Mouse (Mus musculus) G1E (cell line): ENCODE measurements around the gene Casc3. TPM values are rescaled to one million over a fixed set of nuclear protein-coding genes. Genes with fewer than 3 reads are reported as not detected.

Experiments used
- ATAC-seq: 2 replicates; pipeline ENCODE4 v1.8.0; 2016; ENCODE audit warnings: mild to moderate bottlenecking; ENCODE audit not compliant: insufficient number of reproducible peaks, poor library complexity, low FRiP score, severe bottlenecking; ENCODE audit errors: extremely low read depth
- DNase-seq: peaks from one replicate; pipeline ENCODE4 v3.0.0; 2012; ENCODE audit warnings: low spot score
- H3K27me3 ChIP-seq: 2 replicates; pipeline ENCODE4 v1.6.1; 2012; ENCODE audit warnings: mild to moderate bottlenecking, low read length, inconsistent platforms; ENCODE audit not compliant: insufficient read depth
- H3K36me3 ChIP-seq: replicated peaks from 2 replicates; pipeline ENCODE3; 2012; ENCODE audit warnings: mild to moderate bottlenecking, inconsistent platforms
- H3K4me1 ChIP-seq: 2 replicates; pipeline ENCODE4 v1.6.1; 2012; ENCODE audit warnings: low read depth, low read length, inconsistent platforms, mixed read lengths; ENCODE audit not compliant: insufficient read depth
- H3K4me3 ChIP-seq: 2 replicates; pipeline ENCODE4 v1.5.1; 2012; ENCODE audit warnings: low read depth, mild to moderate bottlenecking, inconsistent platforms, low read length, moderate library complexity, mixed read lengths
- H3K9me3 ChIP-seq: replicated peaks from 2 replicates; pipeline ENCODE4 v1.6.1; 2012; ENCODE audit warnings: inconsistent platforms
- CTCF ChIP-seq: IDR thresholded peaks from 2 replicates; pipeline ENCODE4 v1.5.1; 2012; ENCODE audit warnings: low read depth, low read length, inconsistent platforms, mixed read lengths
- GATA1 ChIP-seq: IDR thresholded peaks from 2 replicates; pipeline ENCODE4 v1.6.1; 2012; ENCODE audit warnings: borderline replicate concordance, low read length, inconsistent platforms, mixed read lengths
- GATA2 ChIP-seq: IDR thresholded peaks from 2 replicates; pipeline ENCODE4 v1.6.1; 2012; ENCODE audit warnings: low read depth, low read length, inconsistent platforms, borderline replicate concordance
- POLR2AphosphoS5 ChIP-seq: IDR thresholded peaks from 2 replicates; pipeline ENCODE4 v1.6.1; 2012; ENCODE audit warnings: low read depth, low read length, inconsistent platforms; ENCODE audit not compliant: insufficient replicate concordance
- TAL1 ChIP-seq: conservative IDR thresholded peaks from 2 replicates; pipeline ENCODE4 v1.6.1; 2012; ENCODE audit warnings: low read depth, low read length, inconsistent platforms, mixed read lengths
- polyA plus RNA-seq: library from polyadenylated mRNA; stranded (reverse); fragments of >175 nt; gene quantifications from 2 replicates; pipeline ENCODE4 v1.2.3, GENCODE M21; 2012
- total RNA-seq, 2 experiments: library from RNA; stranded (forward) in 1 of 2; stranded (reverse) in 1 of 2; fragments of 200-1000 nt in 1 of 2; fragments of >200 nt in 1 of 2; fragmentation: Nextera tagmentation in 1 of 2; gene quantifications; 2 replicates each; pipeline ENCODE4 v1.2.3; 2014 to 2017

Casc3 gene
- total and polyA plus RNA-seq, 3 experiments = 17.8 to 51.8 (median 42.7) TPM

DNA sequence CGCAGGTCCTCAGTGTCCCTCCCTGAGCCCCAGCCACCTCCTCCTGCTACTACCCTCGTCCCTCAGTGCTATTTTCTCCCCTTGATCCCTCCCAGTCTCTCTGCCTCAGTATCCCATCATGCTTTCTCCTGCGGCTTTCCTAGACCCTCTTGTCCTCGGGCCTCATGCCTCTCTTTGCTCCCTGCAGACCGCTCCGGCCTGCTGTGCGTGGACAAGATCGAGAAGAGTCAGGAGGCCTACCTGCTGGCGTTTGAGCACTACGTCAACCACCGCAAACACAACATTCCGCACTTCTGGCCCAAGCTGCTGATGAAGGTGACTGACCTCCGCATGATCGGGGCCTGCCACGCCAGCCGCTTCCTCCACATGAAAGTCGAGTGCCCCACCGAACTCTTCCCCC lies 40.6 kb upstream of the Casc3 start:
- TF ChIP-seq TAL1 = no peak
- no peak for TF ChIP-seq CTCF
- no peak for TF ChIP-seq GATA1
- no peak for TF ChIP-seq POLR2AphosphoS5
- no peak for TF ChIP-seq GATA2
- peaks cover 81% of the 10 kb centered on the region for H3K36me3 ChIP-seq
- H3K9me3 ChIP-seq = peaks cover 3% of the 10 kb centered on the region; the same call in 1 of the 2 replicates
- no peaks in the 10 kb centered on the region for H3K27me3 ChIP-seq
- H3K4me1 ChIP-seq = peaks cover 73% of the 10 kb centered on the region
- DNase-seq = no peak
- ATAC-seq = no peak
- H3K4me3 ChIP-seq = no peak overlapping the region

DNA sequence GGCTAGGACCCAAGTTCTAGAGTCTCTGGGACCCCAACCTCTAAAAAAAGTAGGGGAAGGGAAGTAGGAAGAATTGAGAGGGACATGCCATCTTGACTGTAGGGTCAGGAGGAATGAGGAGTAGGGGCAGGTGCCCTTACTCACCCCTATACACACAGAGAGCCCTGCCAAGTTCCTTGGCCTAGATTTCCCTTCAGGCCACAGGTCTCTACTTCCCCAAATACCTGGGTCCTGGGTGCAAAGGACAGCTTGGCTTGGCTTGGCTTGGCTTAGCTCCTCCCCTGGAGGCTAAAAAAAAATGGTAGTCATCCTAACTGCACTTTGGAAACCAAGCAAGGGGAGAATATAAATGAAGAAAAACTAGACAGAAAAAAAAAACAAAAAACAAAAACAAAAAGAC lies 40.0 kb upstream of the Casc3 start:
- Histone ChIP-seq H3K4me3 (no peak overlapping the region), H3K27me3 (no peaks in the 10 kb centered on the region), H3K9me3 (peaks cover 3% of the 10 kb centered on the region; the same call in 1 of the 2 replicates), H3K36me3 (peaks cover 86% of the 10 kb centered on the region), H3K4me1 (peaks cover 80% of the 10 kb centered on the region)
- DNase-seq = no peak
- ATAC-seq = no peak
- TF ChIP-seq POLR2AphosphoS5 (no peak), TAL1 (no peak), GATA1 (no peak), CTCF (no peak), GATA2 (no peak)

DNA sequence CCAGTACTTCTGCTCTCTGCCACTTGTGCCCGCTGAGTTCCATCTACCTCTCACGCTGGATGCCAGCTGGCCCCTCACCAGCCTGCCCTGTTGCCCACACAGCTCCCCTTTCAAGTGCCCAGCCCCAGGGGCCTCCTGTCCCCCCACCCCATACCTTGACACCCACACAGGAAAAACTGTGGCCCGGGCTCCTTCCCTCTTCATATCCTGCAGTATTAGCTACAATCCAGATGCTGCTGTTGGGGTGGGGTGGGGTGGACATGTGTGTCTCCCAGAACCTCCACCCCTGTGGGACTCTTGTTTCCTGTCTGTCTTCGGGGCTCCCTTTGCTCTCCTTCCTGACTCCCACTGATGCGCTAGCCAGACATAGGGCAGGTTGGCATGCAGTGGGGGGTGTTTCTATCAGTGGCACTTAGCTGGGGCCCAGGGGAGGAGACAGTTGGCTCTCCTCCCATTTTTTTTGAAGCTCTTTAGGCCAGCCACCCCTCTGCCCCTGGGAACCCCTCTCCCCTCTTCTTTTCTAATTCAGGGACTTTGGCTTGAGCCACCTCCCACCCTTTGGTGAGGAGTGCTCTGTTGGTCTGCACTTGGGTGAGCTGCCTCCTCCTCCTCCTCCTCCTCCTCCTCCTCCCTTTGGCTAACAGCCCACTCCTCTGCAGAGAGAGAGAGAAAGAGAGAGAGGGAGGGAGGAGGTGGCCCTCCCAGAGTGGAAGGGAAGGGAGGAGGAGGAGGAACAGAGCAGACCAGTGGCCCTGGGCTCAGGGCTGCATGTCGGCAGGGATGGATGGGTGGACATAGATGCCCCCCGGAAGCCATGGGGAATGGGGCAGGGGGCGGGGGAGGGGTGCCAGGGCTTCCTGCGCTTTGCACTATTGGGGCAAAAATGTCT lies 39.0 kb upstream of the Casc3 start:
- no peak for TF ChIP-seq POLR2AphosphoS5
- no peak for TF ChIP-seq CTCF
- no peak for TF ChIP-seq GATA2
- no peak for TF ChIP-seq GATA1
- H3K9me3 ChIP-seq = peaks cover 2% of the 10 kb centered on the region; the same call in 1 of the 2 replicates
- no peak overlapping the region for H3K4me3 ChIP-seq
- peaks cover 89% of the 10 kb centered on the region for H3K4me1 ChIP-seq
- H3K36me3 ChIP-seq = peaks cover 86% of the 10 kb centered on the region
- no peak for DNase-seq
- ATAC-seq = no peak
- no peaks in the 10 kb centered on the region; the same call in 1 of the 2 replicates for H3K27me3 ChIP-seq

DNA sequence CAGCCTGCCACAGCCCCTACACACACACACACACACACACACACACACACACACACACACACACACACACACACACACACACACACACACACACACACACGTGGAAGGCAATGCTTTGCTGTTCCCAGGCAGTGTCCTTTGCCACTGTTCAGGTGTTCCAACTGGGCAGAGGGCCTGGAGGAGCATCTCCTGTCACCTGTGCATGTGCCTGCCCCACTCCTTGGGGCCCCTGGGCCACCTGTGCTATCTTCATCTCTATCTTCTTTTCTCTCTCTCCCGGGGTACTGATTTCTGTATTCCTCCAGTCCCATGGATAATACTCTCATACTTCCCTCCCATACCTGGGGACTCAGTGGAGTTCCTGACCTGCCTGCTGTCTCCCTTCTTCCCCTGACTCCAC lies 38.4 kb upstream of the Casc3 start:
- H3K36me3 ChIP-seq = peaks cover 87% of the 10 kb centered on the region
- H3K4me1 ChIP-seq = peaks cover 95% of the 10 kb centered on the region
- H3K27me3 ChIP-seq = no peaks in the 10 kb centered on the region; the same call in 1 of the 2 replicates

DNA sequence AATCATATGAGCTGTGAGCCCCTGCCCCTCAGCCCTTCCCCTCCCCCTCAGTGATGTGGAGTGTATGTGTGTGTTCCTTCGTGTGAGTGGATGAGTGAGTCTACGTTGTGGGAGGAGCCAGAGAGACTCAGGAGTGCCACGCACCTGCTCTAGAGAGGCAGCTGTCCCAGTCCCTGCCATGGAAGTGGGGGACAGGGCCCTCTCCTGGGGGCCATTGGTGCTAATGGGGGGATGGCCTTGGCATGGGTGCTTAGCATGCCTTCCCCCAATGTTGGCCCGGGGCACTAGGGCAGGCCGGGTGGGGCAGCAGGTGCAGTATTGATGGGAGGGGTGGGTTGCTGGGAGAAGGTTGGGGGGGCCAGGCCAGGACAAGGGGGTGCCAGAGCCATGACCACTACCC lies 37.9 kb upstream of the Casc3 start:
- Histone ChIP-seq H3K4me3 (peak overlapping the region; percentile 67), H3K9me3 (no peaks in the 10 kb centered on the region), H3K4me1 (peaks cover 97% of the 10 kb centered on the region), H3K27me3 (no peaks in the 10 kb centered on the region; the same call in 1 of the 2 replicates), H3K36me3 (peaks cover 87% of the 10 kb centered on the region)
- DNase-seq = no peak
- no peak for ATAC-seq
- TF ChIP-seq GATA1 = no peak
- no peak for TF ChIP-seq TAL1
- TF ChIP-seq GATA2 = no peak
- TF ChIP-seq POLR2AphosphoS5 = no peak
- no peak for TF ChIP-seq CTCF

More for the DNA sequence above, 38.4 kb upstream of the Casc3 start:
- peak overlapping the region; percentile 67; the same call in 1 of the 2 replicates for H3K4me3 ChIP-seq
- ATAC-seq (no peak), DNase-seq (no peak)
- no peaks in the 10 kb centered on the region for H3K9me3 ChIP-seq
- TF ChIP-seq TAL1 (no peak), POLR2AphosphoS5 (no peak), GATA2 (no peak), GATA1 (no peak), CTCF (no peak)

DNA sequence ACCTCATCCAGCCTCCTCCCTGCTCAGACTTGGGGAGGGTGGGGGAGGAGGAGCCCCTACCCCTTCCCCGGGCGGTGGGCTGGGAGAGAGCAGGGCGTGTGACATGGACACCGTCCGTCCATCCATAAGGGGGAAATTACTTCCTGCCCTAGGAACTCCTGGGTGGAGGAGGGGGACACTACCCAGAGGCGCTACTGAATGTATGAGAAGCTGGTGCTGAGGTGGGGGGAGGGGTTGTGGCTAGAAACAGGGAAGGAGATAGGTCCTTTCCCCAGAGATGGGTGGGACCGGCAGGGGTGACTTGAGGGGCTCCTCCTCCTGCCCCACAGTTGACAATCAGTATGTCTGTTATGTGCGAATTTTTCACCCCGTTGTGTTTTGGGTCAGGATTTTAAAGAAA lies 37.4 kb upstream of the Casc3 start:
- ATAC-seq = peak; percentile 75
- TF ChIP-seq GATA1 (no peak), POLR2AphosphoS5 (no peak), CTCF (no peak), TAL1 (no peak), GATA2 (no peak)
- H3K36me3 ChIP-seq = peaks cover 84% of the 10 kb centered on the region
- peaks cover 97% of the 10 kb centered on the region for H3K4me1 ChIP-seq
- peak overlapping the region; percentile 67 for H3K4me3 ChIP-seq
- DNase-seq = peak; percentile 88
- H3K9me3 ChIP-seq = no peaks in the 10 kb centered on the region
- H3K27me3 ChIP-seq = no peaks in the 10 kb centered on the region; the same call in 1 of the 2 replicates
